Mouse (Mus musculus) lung, adult 18-20 months (tissue): ENCODE measurements around the gene Sft2d2.

Experiments
- DNase-seq, 2 experiments: peaks; one replicate each; pipeline ENCODE4 v3.0.0; 2022; ENCODE audit warnings: mixed read lengths in 2 of 2

Sft2d2 gene

DNA sequence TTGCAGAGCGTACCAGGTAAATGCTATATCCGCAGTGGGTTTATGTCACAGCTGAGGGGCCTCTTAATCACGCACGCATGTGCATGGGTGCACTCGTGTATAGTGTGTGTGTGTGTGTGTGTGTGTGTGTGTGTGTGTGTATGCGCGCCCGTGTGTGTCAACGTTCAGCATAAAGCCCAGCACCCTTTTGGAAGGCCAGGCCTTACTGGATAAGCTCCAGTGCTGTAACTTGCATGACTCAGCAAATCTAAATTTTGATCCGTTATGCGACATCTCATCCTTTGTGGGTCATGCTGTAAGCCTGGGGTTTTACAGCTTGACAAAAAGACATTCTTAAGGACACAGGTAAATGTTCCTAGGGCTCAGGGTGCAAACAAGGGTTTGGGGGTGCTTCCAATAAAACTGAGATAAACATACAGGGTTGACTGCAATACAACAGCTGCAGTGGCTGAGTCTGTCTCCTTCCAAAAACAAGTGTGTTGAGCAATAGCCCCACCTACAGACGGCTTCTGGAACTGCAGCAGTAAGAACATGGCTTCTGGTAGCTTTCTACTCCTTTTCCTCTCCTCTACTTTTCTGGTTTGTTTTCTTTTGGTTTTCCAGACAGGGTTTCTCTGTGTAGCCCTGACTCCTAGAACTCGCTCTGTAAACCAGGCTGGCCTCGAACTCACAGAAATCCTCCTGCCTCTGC, 61.9 kb downstream of the Sft2d2 start:
- peak; percentile 49 to 52 for DNase-seq

- DNase-seq, result no peak
Measured at GRCm38 (mm10) chr1:165129573-165129972, 64.7 kb downstream of the Sft2d2 start.
